Mouse (Mus musculus): ENCODE results near the gene Rab20. TPM values are rescaled to one million over a fixed set of nuclear protein-coding genes. Genes with fewer than 3 reads are reported as not detected.

Gene Rab20
- total RNA-seq, 1 experiment = 2.2 TPM

GRCm38 (mm10) chr8:11411504-11412124, 66.9 kb downstream of the Rab20 start:
- Histone ChIP-seq H3K36me3 (ENCODE audit: control insufficient read depth, insufficient read depth, low read length, poor library complexity, severe bottlenecking) (no peaks in the 10 kb centered on the region), H3K4me1 (ENCODE audit: control insufficient read depth in 2 of 2, insufficient read depth in 2 of 2, low read length in 2 of 2, poor library complexity in 1 of 2) (no peaks in the 10 kb centered on the region), H3K9me3 (ENCODE audit: control insufficient read depth, insufficient read depth, low read depth, low read length) (no peaks in the 10 kb centered on the region), H3K27ac (ENCODE audit: insufficient read depth, low read depth, low read length, poor library complexity, severe bottlenecking) (no peak overlapping the region), H3K9ac (ENCODE audit: insufficient read depth, low read depth, low read length, poor library complexity, severe bottlenecking) (no peak overlapping the region), H3K4me3 (ENCODE audit: insufficient read depth in 1 of 2, low read depth in 1 of 2, low read length in 2 of 2, poor library complexity in 1 of 2, severe bottlenecking in 1 of 2) (no peak overlapping the region)
- in situ Hi-C loops (cut with MboI; ENCODE audit: low sequenced_read_pairs in 2 of 2, unreplicated experiment in 2 of 2) = no loop called here
- DNase-seq (ENCODE audit: low read depth, low spot score) = no peak
- TF ChIP-seq ZNF384 (IDR thresholded peaks at IDR 0.05; ENCODE audit: low read depth, low read length) = no peak
- TF ChIP-seq MAFK (IDR thresholded peaks at IDR 0.05; ENCODE audit: insufficient read depth, low read depth, low read length) = no peak
- no peak for TF ChIP-seq ZC3H11A (IDR thresholded peaks at IDR 0.05; ENCODE audit: borderline replicate concordance, low read depth, low read length)
- TF ChIP-seq HCFC1 (IDR thresholded peaks at IDR 0.05; ENCODE audit: borderline replicate concordance, insufficient read depth, low read length) = no peak
- no peak for TF ChIP-seq CHD2 (IDR thresholded peaks at IDR 0.05; ENCODE audit: low read depth, low read length)

GRCm38 (mm10) chr8:11405722-11406481, 72.6 kb downstream of the Rab20 start:
- in situ Hi-C loops (cut with MboI; ENCODE audit: low sequenced_read_pairs in 2 of 2, unreplicated experiment in 2 of 2) = no loop called here
- H3K36me3 ChIP-seq (ENCODE audit: control insufficient read depth, insufficient read depth, low read length, poor library complexity, severe bottlenecking) = no peaks in the 10 kb centered on the region
- TF ChIP-seq HCFC1 (IDR thresholded peaks at IDR 0.05; ENCODE audit: borderline replicate concordance, insufficient read depth, low read length) = no peak
- TF ChIP-seq MAFK (IDR thresholded peaks at IDR 0.05; ENCODE audit: insufficient read depth, low read depth, low read length) = no peak
- no peak for TF ChIP-seq ZC3H11A (IDR thresholded peaks at IDR 0.05; ENCODE audit: borderline replicate concordance, low read depth, low read length)
- no peak for TF ChIP-seq ZNF384 (IDR thresholded peaks at IDR 0.05; ENCODE audit: low read depth, low read length)
- no peak for TF ChIP-seq CHD2 (IDR thresholded peaks at IDR 0.05; ENCODE audit: low read depth, low read length)
- H3K9ac ChIP-seq (ENCODE audit: insufficient read depth, low read depth, low read length, poor library complexity, severe bottlenecking) = no peak overlapping the region
- H3K4me3 ChIP-seq (ENCODE audit: insufficient read depth in 1 of 2, low read depth in 1 of 2, low read length in 2 of 2, poor library complexity in 1 of 2, severe bottlenecking in 1 of 2) = no peak overlapping the region
- H3K4me1 ChIP-seq (ENCODE audit: control insufficient read depth in 2 of 2, insufficient read depth in 2 of 2, low read length in 2 of 2, poor library complexity in 1 of 2) = no peaks in the 10 kb centered on the region
- H3K27ac ChIP-seq (ENCODE audit: insufficient read depth, low read depth, low read length, poor library complexity, severe bottlenecking) = no peak overlapping the region
- no peak for DNase-seq (ENCODE audit: low read depth, low spot score)
- no peaks in the 10 kb centered on the region for H3K9me3 ChIP-seq (ENCODE audit: control insufficient read depth, insufficient read depth, low read depth, low read length)

GRCm38 (mm10) chr8:11404614-11405013, 73.9 kb downstream of the Rab20 start:
- no peak overlapping the region for H3K9ac ChIP-seq (ENCODE audit: insufficient read depth, low read depth, low read length, poor library complexity, severe bottlenecking)
- no peak overlapping the region for H3K27ac ChIP-seq (ENCODE audit: insufficient read depth, low read depth, low read length, poor library complexity, severe bottlenecking)
- H3K4me3 ChIP-seq (ENCODE audit: insufficient read depth in 1 of 2, low read depth in 1 of 2, low read length in 2 of 2, poor library complexity in 1 of 2, severe bottlenecking in 1 of 2) = no peak overlapping the region
- no peaks in the 10 kb centered on the region for H3K36me3 ChIP-seq (ENCODE audit: control insufficient read depth, insufficient read depth, low read length, poor library complexity, severe bottlenecking)
- no peak for DNase-seq (ENCODE audit: low read depth, low spot score)
- in situ Hi-C loops (cut with MboI; ENCODE audit: low sequenced_read_pairs in 2 of 2, unreplicated experiment in 2 of 2) = no loop called here
- no peaks in the 10 kb centered on the region for H3K4me1 ChIP-seq (ENCODE audit: control insufficient read depth in 2 of 2, insufficient read depth in 2 of 2, low read length in 2 of 2, poor library complexity in 1 of 2)
- no peaks in the 10 kb centered on the region for H3K9me3 ChIP-seq (ENCODE audit: control insufficient read depth, insufficient read depth, low read depth, low read length)
- TF ChIP-seq CHD2 (IDR thresholded peaks at IDR 0.05; ENCODE audit: low read depth, low read length) (no peak), HCFC1 (IDR thresholded peaks at IDR 0.05; ENCODE audit: borderline replicate concordance, insufficient read depth, low read length) (no peak), ZNF384 (IDR thresholded peaks at IDR 0.05; ENCODE audit: low read depth, low read length) (no peak), ZC3H11A (IDR thresholded peaks at IDR 0.05; ENCODE audit: borderline replicate concordance, low read depth, low read length) (no peak), MAFK (IDR thresholded peaks at IDR 0.05; ENCODE audit: insufficient read depth, low read depth, low read length) (no peak)

- H3K4me1 ChIP-seq (ENCODE audit: control insufficient read depth in 2 of 2, insufficient read depth in 2 of 2, low read length in 2 of 2, poor library complexity in 1 of 2) = no peaks in the 10 kb centered on the region
- H3K9ac ChIP-seq (ENCODE audit: insufficient read depth, low read depth, low read length, poor library complexity, severe bottlenecking) = no peak overlapping the region
- no peak for DNase-seq (ENCODE audit: low read depth, low spot score)
- H3K27ac ChIP-seq (ENCODE audit: insufficient read depth, low read depth, low read length, poor library complexity, severe bottlenecking) = no peak overlapping the region
- no peak overlapping the region for H3K4me3 ChIP-seq (ENCODE audit: insufficient read depth in 1 of 2, low read depth in 1 of 2, low read length in 2 of 2, poor library complexity in 1 of 2, severe bottlenecking in 1 of 2)
- in situ Hi-C loops (cut with MboI; ENCODE audit: low sequenced_read_pairs in 2 of 2, unreplicated experiment in 2 of 2) = no loop called here
- TF ChIP-seq ZC3H11A (IDR thresholded peaks at IDR 0.05; ENCODE audit: borderline replicate concordance, low read depth, low read length) (no peak), ZNF384 (IDR thresholded peaks at IDR 0.05; ENCODE audit: low read depth, low read length) (no peak), CHD2 (IDR thresholded peaks at IDR 0.05; ENCODE audit: low read depth, low read length) (no peak), MAFK (IDR thresholded peaks at IDR 0.05; ENCODE audit: insufficient read depth, low read depth, low read length) (no peak), HCFC1 (IDR thresholded peaks at IDR 0.05; ENCODE audit: borderline replicate concordance, insufficient read depth, low read length) (no peak)
- H3K9me3 ChIP-seq (ENCODE audit: control insufficient read depth, insufficient read depth, low read depth, low read length) = no peaks in the 10 kb centered on the region
- no peaks in the 10 kb centered on the region for H3K36me3 ChIP-seq (ENCODE audit: control insufficient read depth, insufficient read depth, low read length, poor library complexity, severe bottlenecking)
Measured at GRCm38 (mm10) chr8:11403813-11404212, 74.7 kb downstream of the Rab20 start.

Other genes with a start within 250 kb of the Rab20 start
- gene Col4a2, start 165.9 kb downstream of the Rab20 start, total RNA-seq (2012; rRNA removed) = 40.7 and 102 TPM in 2 replicates
- 85.7 and 198 TPM in 2 replicates for gene Col4a1, start 165.9 kb downstream of the Rab20 start, total RNA-seq (2012; rRNA removed)
- gene Naxd, start 18.8 kb upstream of the Rab20 start, total RNA-seq (2012; rRNA removed) = 42.7 and 55.2 TPM in 2 replicates
- 34.6 and 50.5 TPM in 2 replicates for gene Cars2, start 72.1 kb upstream of the Rab20 start, total RNA-seq (2012; rRNA removed)
- gene Ing1, start 76.9 kb upstream of the Rab20 start, total RNA-seq (2012; rRNA removed) = 34.7 and 37.9 TPM in 2 replicates
- gene Ankrd10, start 157.0 kb upstream of the Rab20 start, total RNA-seq (2012; rRNA removed) = 165 and 235 TPM in 2 replicates
- gene 1700016D06Rik, start 222.4 kb upstream of the Rab20 start, total RNA-seq (2012; rRNA removed) = 0.95 and 2.1 TPM in 2 replicates
- gene Arhgef7, start 249.0 kb upstream of the Rab20 start, total RNA-seq (2012; rRNA removed) = 33.0 and 35.8 TPM in 2 replicates

Data from ES-E14 (cell line).